Mouse (Mus musculus) neural tube, embryonic 15.5 days (tissue): ENCODE data around the gene Snx10. TPM values are rescaled to one million over a fixed set of nuclear protein-coding genes. Genes with fewer than 3 reads are reported as not detected.
A peak's percentile ranks its signal among the peaks of the same experiment; 100 is the strongest.

Experiments
- ATAC-seq: fragments of 200-750 bp; cut with Nextera tagmentation; 2 replicates; pipeline ENCODE4 v1.8.0; 2017; ENCODE audit warnings: mild to moderate bottlenecking, moderate TSS enrichment, moderate library complexity; ENCODE audit not compliant: low FRiP score
- H3K27ac ChIP-seq: fragments of 300-500 bp; sonication (generic); replicated peaks from 2 replicates; pipeline ENCODE4 v1.5.1; 2015; ENCODE audit warnings: mild to moderate bottlenecking, inconsistent platforms
- H3K27me3 ChIP-seq: fragments of 300-500 bp; sonication (generic); replicated peaks from 2 replicates; pipeline ENCODE4 v1.6.1; 2015; ENCODE audit warnings: inconsistent platforms
- H3K36me3 ChIP-seq: fragments of 300-500 bp; sonication (generic); 2 replicates; pipeline ENCODE4 v1.6.1; 2015; ENCODE audit warnings: inconsistent platforms
- H3K4me1 ChIP-seq: fragments of 300-500 bp; sonication (generic); 2 replicates; pipeline ENCODE4 v1.6.1; 2015; ENCODE audit warnings: inconsistent platforms
- H3K4me2 ChIP-seq: fragments of 300-500 bp; sonication (generic); 2 replicates; pipeline ENCODE4 v1.6.1; 2015; ENCODE audit warnings: inconsistent platforms, mild to moderate bottlenecking, moderate library complexity
- H3K4me3 ChIP-seq: fragments of 300-500 bp; sonication (generic); replicated peaks from 2 replicates; pipeline ENCODE4 v1.5.1; 2015; ENCODE audit warnings: mild to moderate bottlenecking, inconsistent platforms
- H3K9ac ChIP-seq: fragments of 300-500 bp; sonication (generic); replicated peaks from 2 replicates; pipeline ENCODE4 v1.6.1; 2015; ENCODE audit warnings: mild to moderate bottlenecking, inconsistent platforms
- H3K9me3 ChIP-seq: fragments of 300-500 bp; sonication (generic); replicated peaks from 2 replicates; pipeline ENCODE4 v1.6.1; 2016; ENCODE audit warnings: inconsistent platforms
- WGBS: fragments of 180-500 bp; shearing (Covaris S2); methylation state at CpG from one replicate; pipeline ENCODE4 v1.1.7; 2015; ENCODE audit warnings: mixed read lengths; 5-methylcytosine and 5-hydroxymethylcytosine counted together
- polyA plus RNA-seq: library from polyadenylated mRNA; unstranded; fragments of >200 nt; fragmentation: Nextera tagmentation; extraction: Ambion mirVana; gene quantifications from 2 replicates; pipeline ENCODE4 v1.2.1, GENCODE M21; 2015

Gene Snx10
- polyA plus RNA-seq, 1 experiment from 2014 or later, result 63.4 TPM

DNA sequence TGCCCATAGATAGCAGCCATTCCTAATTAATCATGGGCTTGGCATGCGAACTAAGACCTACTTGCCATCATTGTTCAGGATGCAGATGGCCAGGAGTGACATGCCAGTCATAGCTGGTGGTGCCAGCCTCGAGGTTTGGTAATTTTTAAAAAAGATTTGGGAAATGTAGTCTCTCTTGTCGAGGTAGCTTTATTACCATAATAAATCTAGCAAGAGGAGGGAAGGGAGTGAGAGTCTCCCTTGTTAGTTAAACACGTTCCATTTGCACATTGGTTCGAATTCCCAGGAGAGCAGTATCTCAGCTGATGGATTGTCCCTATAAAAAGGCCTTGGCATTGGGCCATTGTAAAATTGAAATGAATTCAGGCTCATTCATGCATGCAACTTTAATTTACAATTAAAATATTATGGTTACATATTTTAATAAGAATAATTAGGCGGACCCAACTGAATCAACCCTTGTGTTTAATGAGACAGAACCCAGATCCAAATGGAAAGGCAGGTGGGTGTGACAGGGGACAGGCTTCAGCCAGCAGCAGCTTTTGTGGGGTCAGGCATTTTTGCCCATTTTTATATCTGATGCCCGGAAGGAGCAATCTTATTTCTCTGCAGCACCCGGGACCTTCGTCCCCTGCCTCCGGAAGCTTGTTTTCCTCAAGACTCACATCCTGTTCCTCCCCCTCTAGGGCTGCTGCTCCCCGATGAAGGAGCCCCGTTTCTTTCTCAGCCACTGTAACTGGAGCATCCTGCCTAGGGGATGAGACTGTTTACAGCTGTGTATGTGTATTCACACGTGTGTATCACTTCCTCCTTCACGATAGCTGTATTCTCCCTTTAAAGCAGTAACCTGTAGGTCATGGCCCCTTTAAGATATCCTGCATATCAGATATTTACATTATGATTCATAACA, 43.3 kb downstream of the Snx10 start:
- ATAC-seq, result peak; percentile 59; the same call in 1 of the 2 replicates
- Histone ChIP-seq H3K9me3 (no peaks in the 10 kb centered on the region), H3K4me2 (peak overlapping the region; percentile 36), H3K27ac (peak overlapping the region; percentile 51), H3K4me1 (peaks cover 15% of the 10 kb centered on the region), H3K4me3 (no peak overlapping the region), H3K27me3 (no peaks in the 10 kb centered on the region), H3K9ac (no peak overlapping the region), H3K36me3 (no peaks in the 10 kb centered on the region)
- 17% methylated on average over 14 of the region's 14 CpGs for WGBS

GRCm38 (mm10) chr6:51569086-51569485, 45.4 kb downstream of the Snx10 start:
- no peak overlapping the region for H3K4me2 ChIP-seq
- no peak overlapping the region for H3K9ac ChIP-seq
- WGBS, result 62% methylated on average over 8 of the region's 8 CpGs
- H3K36me3 ChIP-seq, result no peaks in the 10 kb centered on the region
- no peak overlapping the region for H3K27ac ChIP-seq
- no peak overlapping the region for H3K4me3 ChIP-seq
- peaks cover 15% of the 10 kb centered on the region for H3K4me1 ChIP-seq
- no peak for ATAC-seq
- H3K27me3 ChIP-seq, result no peaks in the 10 kb centered on the region
- no peaks in the 10 kb centered on the region for H3K9me3 ChIP-seq

DNA sequence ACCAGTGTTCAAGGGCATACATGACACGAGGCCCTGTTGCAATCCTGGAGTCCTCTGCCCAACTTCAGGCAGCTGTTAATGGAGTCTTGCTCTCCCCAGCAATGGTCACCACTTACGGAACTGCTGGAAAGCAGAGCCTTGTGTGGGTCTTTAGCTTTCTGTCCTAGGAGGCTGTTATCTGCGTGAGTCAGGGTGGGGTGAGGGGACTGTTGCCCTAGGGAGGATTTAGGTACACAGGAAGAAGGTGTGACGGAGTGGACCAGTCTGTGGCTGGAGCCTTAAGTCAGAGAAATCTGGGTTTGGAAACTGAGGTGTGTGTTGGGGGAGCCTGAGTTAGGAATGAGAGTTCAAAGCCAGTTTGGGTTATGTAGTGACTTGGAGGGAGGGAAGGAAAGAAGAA, 49.4 kb downstream of the Snx10 start:
- Histone ChIP-seq H3K27ac (no peak overlapping the region), H3K4me1 (no peaks in the 10 kb centered on the region), H3K9me3 (no peaks in the 10 kb centered on the region), H3K36me3 (no peaks in the 10 kb centered on the region), H3K27me3 (no peaks in the 10 kb centered on the region), H3K4me2 (no peak overlapping the region), H3K9ac (no peak overlapping the region), H3K4me3 (no peak overlapping the region)
- no peak for ATAC-seq
- 89% methylated on average over 4 of the region's 4 CpGs for WGBS

GRCm38 (mm10) chr6:51574132-51574531, 50.4 kb downstream of the Snx10 start:
- H3K4me3 ChIP-seq, result no peak overlapping the region
- no peaks in the 10 kb centered on the region for H3K9me3 ChIP-seq
- H3K36me3 ChIP-seq, result no peaks in the 10 kb centered on the region
- H3K4me2 ChIP-seq, result no peak overlapping the region
- WGBS, result 87% methylated on average over 13 of the region's 13 CpGs
- no peaks in the 10 kb centered on the region for H3K4me1 ChIP-seq
- no peak overlapping the region for H3K9ac ChIP-seq
- no peak for ATAC-seq
- H3K27ac ChIP-seq, result no peak overlapping the region
- H3K27me3 ChIP-seq, result no peaks in the 10 kb centered on the region

DNA sequence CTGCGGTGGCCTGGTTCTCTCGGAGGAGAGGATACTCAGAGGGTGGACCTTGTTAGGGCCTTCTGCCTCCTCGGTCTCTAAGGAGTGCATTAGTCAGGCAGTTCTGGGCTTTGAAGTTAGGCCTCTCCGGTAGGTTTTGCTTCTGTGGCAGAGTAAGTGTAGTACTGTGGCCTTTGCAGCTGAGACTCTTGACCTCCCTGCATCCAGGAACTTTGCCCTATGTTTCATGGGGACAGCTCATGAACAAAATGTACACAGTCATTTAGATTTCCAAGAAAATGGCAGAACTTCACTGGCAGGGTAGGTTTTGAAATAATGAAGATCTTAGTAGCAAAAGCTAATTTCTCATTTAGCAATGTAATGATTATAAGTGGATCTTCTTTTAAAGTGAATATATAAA, 54.7 kb downstream of the Snx10 start:
- no peak overlapping the region for H3K9ac ChIP-seq
- WGBS, result 87% methylated on average over 4 of the region's 4 CpGs

DNA sequence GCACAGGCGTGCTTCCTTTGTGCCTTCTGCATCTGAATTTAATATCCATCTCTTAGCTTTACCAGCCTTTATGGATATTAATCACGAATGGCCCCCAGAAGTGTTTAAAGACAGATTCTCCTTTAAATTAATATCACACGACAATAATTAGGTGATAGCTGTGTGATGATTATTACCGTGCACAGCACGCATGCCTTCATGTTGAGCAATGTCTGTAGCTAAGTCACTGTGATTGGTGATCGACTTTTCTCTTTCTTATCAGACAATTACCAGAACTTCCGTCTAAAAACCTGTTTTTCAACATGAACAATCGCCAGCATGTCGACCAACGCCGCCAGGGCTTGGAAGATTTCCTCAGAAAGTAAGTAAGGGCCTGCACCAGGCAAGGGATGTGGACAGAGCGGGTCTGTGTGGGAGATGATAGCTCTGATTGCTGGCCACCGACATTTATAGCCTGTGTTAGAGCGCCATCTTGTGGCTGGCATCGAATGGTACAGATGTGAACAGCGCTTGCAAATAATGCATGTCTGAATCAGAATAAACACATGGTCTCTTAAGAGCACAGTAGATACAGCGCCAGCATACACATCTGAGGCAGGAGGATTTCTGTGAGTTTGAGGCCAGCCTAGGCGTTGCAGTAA, 56.5 kb downstream of the Snx10 start:
- Histone ChIP-seq H3K4me2 (no peak overlapping the region), H3K4me3 (no peak overlapping the region), H3K9me3 (no peaks in the 10 kb centered on the region), H3K9ac (no peak overlapping the region), H3K27me3 (no peaks in the 10 kb centered on the region), H3K36me3 (no peaks in the 10 kb centered on the region; the same call in 1 of the 2 replicates), H3K27ac (0 out of 2 replicates have a peak overlapping the region, but pooled peaks have one; percentile 45), H3K4me1 (peaks cover 15% of the 10 kb centered on the region)
- 21% methylated on average over 18 of the region's 18 CpGs for WGBS
- ATAC-seq, result peak; percentile 92

More for the DNA sequence above, 54.7 kb downstream of the Snx10 start:
- H3K9me3 ChIP-seq, result no peaks in the 10 kb centered on the region
- H3K4me2 ChIP-seq, result no peak overlapping the region
- H3K4me3 ChIP-seq, result no peak overlapping the region
- ATAC-seq, result no peak
- H3K4me1 ChIP-seq, result peaks cover 15% of the 10 kb centered on the region
- no peaks in the 10 kb centered on the region for H3K36me3 ChIP-seq
- H3K27me3 ChIP-seq, result no peaks in the 10 kb centered on the region
- no peak overlapping the region for H3K27ac ChIP-seq

DNA sequence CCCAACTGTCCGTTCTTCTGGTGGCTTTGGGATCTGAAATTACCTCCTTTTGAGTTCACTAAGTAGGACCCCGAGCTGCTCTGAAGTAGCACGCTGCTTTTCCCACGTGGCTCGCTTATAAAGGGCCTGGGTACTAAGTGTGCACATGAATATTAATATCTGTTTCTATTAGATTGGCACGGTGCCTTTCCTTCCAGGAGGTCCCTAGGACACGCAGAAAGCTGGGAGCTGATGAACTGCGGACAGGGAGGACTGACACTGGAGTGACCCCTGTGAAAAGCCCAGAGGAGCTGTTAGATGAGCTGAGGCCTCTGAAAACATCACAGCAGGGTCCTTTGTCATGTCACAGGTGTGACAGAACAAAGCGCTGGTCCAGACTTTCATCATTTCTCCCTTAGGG, 57.7 kb downstream of the Snx10 start:
- H3K27ac ChIP-seq, result no peak overlapping the region
- no peak for ATAC-seq
- no peaks in the 10 kb centered on the region for H3K9me3 ChIP-seq
- H3K4me3 ChIP-seq, result no peak overlapping the region
- H3K4me1 ChIP-seq, result peaks cover 17% of the 10 kb centered on the region
- WGBS, result 34% methylated on average over 9 of the region's 9 CpGs
- H3K27me3 ChIP-seq, result no peaks in the 10 kb centered on the region
- H3K4me2 ChIP-seq, result no peak overlapping the region
- H3K36me3 ChIP-seq, result no peaks in the 10 kb centered on the region; the same call in 1 of the 2 replicates
- H3K9ac ChIP-seq, result no peak overlapping the region

DNA sequence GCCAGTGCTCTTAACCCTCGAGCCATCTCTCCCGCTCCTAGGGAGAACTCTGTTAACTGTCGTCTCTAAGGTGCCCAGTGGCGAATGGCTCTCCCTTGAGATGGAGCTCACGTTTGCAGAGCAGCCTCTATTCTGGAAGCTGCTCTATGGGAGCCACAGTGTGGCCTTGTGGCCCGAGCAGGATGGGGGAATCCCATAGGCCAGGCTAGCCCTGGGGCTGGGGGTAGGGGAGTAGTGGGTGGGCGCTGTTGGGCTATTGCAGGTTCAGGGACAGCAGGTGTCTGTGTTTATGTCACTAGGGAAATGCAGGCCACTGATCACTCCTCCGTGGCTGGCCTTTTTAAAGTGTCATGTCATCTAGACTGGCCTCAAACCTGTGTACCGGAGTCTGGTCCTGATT, 58.4 kb downstream of the Snx10 start:
- WGBS, result 78% methylated on average over 9 of the region's 9 CpGs
- peaks cover 17% of the 10 kb centered on the region for H3K4me1 ChIP-seq
- H3K4me3 ChIP-seq, result no peak overlapping the region
- ATAC-seq, result no peak
- H3K9me3 ChIP-seq, result no peaks in the 10 kb centered on the region
- H3K4me2 ChIP-seq, result no peak overlapping the region
- H3K36me3 ChIP-seq, result no peaks in the 10 kb centered on the region; the same call in 1 of the 2 replicates
- H3K9ac ChIP-seq, result no peak overlapping the region
- H3K27me3 ChIP-seq, result no peaks in the 10 kb centered on the region
- no peak overlapping the region for H3K27ac ChIP-seq

DNA sequence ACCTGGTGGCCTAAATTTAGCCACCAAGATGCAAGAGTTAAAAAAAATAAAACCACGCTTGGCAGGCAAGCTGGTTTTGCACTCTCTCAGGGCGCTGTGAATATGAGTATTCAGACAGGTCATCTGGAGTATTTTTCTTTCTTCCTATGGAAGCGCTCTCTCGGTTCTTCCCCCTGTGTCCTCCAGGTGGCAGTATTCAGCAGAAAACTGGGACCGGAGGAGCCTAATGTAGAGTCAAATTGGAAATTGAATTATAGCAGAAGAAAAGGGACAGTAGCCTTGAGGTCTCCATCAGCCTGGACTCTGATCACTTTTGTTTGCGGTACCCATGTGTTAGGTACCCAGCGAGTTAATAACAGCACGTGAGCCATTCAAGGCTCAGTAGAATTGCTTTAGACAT, 62.3 kb downstream of the Snx10 start:
- Histone ChIP-seq H3K4me1 (peaks cover 10% of the 10 kb centered on the region; the same call in 1 of the 2 replicates), H3K4me2 (no peak overlapping the region), H3K9me3 (no peaks in the 10 kb centered on the region), H3K27ac (no peak overlapping the region), H3K4me3 (no peak overlapping the region), H3K27me3 (no peaks in the 10 kb centered on the region), H3K36me3 (no peaks in the 10 kb centered on the region; the same call in 1 of the 2 replicates), H3K9ac (no peak overlapping the region)
- ATAC-seq, result peak; percentile 46; the same call in 1 of the 2 replicates
- WGBS, result 16% methylated on average over 8 of the region's 8 CpGs

- no peak for ATAC-seq
- no peak overlapping the region for H3K4me2 ChIP-seq
- WGBS, result 90% methylated on average over 3 of the region's 3 CpGs
Measured at GRCm38 (mm10) chr6:51587266-51587665, 63.6 kb downstream of the Snx10 start.

GRCm38 (mm10) chr6:51591264-51591663, 67.6 kb downstream of the Snx10 start:
- Histone ChIP-seq H3K4me3 (no peak overlapping the region), H3K4me2 (peak overlapping the region; percentile 90; the same call in 1 of the 2 replicates)

More at GRCm38 (mm10) chr6:51587266-51587665, 63.6 kb downstream of the Snx10 start:
- H3K27ac ChIP-seq, result no peak overlapping the region
- H3K4me1 ChIP-seq, result peaks cover 10% of the 10 kb centered on the region; the same call in 1 of the 2 replicates
- no peak overlapping the region for H3K4me3 ChIP-seq
- no peaks in the 10 kb centered on the region for H3K27me3 ChIP-seq
- H3K36me3 ChIP-seq, result no peaks in the 10 kb centered on the region; the same call in 1 of the 2 replicates
- H3K9me3 ChIP-seq, result no peaks in the 10 kb centered on the region
- no peak overlapping the region for H3K9ac ChIP-seq

More at GRCm38 (mm10) chr6:51591264-51591663, 67.6 kb downstream of the Snx10 start:
- no peak for ATAC-seq
- Histone ChIP-seq H3K36me3 (no peaks in the 10 kb centered on the region), H3K27ac (no peak overlapping the region), H3K27me3 (no peaks in the 10 kb centered on the region), H3K4me1 (peaks cover 39% of the 10 kb centered on the region), H3K9me3 (no peaks in the 10 kb centered on the region), H3K9ac (no peak overlapping the region)
- 77% methylated on average over 1 of the region's 1 CpGs for WGBS
